Mouse (Mus musculus) telencephalon, adult 2 months (tissue): ENCODE measurements at regions not wholly inside any gene's neighbourhood (a gene's known extent, or its start where the extent isn't known, plus 50 kb on each side); places are given as distances from the start of the nearest gene placed in this dataset.

ENCODE experiments used
- DNase-seq: peaks from one replicate; pipeline ENCODE4 v3.0.0-alpha.2; 2011; ENCODE audit warnings: low read depth, low spot score

DNA sequence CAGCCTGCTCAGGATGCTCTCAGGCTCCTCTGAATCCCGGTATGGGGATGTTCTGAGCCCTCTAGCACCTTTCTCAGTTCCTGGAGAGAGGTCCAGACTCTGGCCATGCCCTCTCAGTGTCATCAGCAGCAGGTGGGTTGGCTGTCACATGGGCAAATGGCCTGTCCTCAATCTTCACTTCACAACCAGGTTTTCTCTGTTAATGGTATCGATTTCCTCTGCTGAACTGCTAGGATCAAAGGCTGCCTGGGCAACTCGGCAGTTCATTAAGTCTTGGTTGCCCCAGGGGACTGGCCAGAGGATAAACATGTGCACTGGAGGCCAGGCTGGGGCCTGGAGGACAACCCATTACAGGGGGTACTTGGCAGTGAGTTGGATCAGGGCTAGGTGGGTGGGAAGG is 156.2 kb downstream of the Trim29 start:
- no peak for DNase-seq

DNA sequence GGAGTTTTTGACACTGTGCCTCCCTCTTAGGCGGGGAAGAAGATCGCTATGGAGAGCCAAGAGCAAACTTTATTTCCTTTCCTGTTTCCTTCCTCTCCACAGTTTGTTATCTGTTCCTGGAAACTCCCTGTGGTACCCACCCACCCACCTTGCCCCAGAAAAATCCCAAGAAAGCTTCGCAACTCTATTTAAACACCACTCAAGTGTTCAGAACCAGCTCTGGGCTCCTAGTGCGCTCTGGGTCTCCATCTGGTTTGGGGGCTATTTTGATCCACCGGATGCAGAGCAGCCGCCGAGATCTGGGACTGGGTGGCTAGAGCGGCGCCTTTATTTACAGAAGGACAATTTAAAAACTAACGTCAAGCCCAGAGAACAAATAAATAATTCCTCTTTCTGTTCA is 158.6 kb downstream of the Trim29 start:
- peak; percentile 34 for DNase-seq

DNA sequence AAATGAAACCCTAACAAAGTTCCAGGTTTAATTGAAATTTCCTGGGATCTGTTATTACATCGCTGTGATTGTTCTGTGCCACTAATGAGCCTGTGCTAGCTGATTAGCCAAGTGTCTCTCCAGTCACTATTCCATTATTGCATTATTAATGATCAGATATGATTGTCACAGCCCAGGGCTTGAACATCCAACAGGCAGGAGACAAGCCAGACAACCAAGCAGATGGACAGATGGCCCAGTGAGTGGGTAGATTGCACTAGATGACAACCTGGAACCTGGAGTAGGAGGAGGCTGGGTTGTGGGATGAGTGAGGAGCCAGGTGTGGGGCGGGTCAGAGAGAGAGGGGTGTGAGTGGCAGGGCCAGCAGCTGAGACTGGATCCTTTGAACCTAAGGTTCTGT is 161.6 kb downstream of the Trim29 start:
- DNase-seq: no peak

GRCm38 (mm10) chr9:43473164-43473563 is 162.5 kb downstream of the Trim29 start:
- DNase-seq: no peak

GRCm38 (mm10) chr9:43473601-43474302 is 163.1 kb downstream of the Trim29 start:
- no peak for DNase-seq

DNA sequence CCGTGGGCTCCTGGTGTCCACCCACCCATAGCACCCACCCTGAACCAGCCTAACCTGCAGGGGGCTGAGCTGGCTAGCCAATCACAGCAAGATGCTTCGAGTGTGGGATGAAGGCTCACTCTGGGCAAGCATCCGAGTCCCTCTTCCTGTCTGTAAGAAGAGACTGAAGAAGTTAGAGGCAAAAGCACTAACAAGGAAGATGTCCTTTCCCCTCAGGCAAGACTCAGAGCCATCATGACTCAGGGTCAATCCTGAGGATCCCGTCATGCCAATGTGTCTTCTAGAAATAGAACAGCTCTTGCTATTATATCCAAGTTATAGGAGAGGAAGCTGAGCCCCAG is 163.6 kb downstream of the Trim29 start:
- DNase-seq: no peak

DNA sequence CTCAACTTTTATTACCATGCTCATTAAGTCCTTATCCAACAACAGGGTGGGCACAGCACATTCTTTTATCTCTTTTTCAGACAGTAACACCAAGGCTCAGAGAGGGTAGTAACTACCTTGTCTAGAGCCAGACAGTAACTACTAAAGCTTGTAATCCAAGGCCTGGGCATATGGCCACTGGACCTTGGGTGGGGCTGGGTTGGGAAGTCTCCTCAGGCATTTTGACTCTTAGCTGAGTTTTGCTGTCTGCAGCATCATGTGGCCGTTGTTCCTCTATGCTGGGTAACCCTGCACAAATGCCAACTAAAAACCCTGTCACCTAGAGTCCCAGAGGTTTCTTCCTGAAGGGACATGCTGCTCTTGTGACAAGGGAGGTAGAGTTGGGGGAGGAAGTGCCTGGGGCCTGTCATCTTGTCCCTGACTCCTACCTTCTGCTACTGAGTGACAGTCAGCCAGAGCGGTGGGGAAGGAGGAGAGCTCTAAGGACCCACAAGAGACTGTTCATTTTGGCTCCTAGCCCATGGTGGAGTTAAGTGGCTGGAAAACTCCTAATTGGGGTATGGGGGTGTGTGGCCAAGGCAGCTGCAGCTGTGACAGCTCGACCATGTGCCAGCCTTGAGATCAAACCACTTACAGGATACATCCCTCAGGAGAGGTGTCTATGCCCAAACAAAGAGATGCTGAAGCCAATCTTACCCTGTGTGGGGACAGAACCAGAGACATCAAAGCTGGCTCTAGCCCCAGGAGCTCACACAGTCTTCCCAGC is 170.4 kb downstream of the Trim29 start:
- no peak for DNase-seq

DNA sequence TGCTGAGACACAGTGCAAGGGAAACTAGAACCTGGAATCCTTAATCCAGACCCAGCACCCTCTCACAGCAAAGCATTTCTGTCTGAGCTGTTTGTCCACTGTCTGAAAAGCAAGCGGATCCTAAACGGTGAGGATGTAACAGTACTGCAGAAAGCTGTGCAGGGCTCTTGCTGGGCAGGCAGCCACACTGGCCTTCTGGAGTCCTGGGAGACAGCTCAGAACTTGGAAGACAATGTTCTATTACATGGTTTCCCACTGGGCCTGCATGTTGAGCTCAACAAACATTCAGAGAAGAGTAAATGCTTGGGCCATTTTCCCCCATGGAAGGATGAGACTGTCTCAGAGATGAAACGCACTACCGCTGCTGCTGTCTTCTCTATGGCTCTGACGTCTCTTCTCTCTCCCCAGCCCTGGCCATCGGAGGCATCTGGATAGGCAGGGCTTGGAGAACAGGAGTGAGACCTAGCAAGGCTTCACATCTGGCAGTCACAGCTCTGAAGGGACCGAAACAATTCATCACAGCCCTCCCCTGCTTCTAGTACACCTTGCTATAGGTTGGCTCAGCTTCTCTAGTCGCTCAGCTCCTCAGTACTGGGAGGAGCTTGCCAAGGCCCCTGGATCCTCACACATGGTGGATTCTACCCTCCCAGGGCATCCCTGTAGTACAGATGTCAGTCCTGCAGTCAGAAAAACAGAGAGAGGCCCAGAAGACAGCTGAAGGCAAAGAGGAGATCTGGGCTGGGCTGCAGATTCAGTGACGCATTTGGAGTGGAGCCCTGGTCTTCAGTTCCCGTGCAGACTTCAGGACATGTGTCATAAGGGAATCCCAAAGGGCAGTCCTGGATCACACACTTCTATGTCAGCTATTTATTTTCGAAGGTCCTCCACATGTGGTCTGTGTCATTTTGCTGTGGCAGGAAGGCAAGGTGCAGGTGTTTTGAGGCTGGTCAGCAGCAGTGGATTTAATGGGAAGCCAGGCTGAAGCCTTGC is 171.7 kb downstream of the Trim29 start:
- peak; percentile 45 for DNase-seq

DNA sequence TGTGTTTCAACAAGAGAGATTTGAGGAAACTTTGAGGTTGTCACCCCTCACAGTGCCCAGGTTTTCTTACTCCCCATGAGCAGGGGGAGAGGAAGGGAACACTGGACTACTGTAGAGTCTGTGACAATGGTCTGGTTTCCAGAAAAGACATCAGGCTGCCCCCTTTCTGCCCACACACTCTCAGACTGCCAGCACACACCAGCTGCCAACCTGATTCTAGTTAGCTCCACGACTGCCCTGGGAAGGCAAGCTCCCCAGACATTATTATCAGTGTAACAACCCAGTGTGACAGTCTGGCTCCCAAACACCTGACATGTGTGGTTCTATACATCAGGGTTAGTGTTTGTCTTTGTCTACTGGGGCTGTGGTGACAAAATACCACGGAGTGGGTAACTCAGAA is 172.5 kb downstream of the Trim29 start:
- peak; percentile 38 for DNase-seq

DNA sequence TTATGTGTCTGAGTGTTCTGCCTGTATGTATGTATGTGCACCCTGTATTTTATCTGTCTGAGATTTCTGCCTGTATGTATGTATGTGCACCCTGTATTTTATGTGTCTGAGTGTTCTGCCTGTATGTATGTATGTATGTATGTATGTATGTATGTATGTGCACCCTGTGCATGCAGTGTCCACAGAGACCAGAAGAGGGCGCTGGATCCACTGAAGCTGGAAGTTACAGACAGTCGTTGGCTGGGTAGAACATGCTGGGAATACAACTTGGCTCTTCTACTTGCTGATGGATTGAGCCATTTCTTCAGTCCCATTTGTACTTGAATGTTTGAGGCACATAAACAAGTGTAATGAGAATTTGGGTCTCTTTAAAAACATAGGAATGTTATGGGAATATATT is 173.3 kb downstream of the Trim29 start:
- DNase-seq: no peak

DNA sequence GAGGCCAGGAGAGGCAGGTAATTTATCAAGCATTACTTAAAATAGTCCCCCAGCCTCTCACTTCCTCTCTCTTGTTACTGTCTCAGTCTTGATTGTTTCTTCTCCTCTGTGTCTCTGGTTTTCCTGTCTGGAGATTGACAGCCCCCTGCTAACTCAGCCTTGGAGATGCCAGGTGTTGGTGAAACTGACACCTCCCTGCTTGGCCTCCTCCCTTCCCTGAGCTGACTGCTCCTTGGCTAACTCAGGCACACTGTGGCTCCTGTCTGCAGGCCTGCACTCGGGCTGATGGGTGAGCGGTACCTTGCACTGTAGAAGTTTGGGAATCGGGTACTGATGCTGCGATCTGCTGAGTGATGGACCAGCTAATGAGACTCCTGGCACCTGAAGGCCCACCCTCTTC is 176.1 kb downstream of the Trim29 start:
- DNase-seq: no peak

GRCm38 (mm10) chr9:43489205-43489604 is 178.6 kb downstream of the Trim29 start:
- DNase-seq: no peak

DNA sequence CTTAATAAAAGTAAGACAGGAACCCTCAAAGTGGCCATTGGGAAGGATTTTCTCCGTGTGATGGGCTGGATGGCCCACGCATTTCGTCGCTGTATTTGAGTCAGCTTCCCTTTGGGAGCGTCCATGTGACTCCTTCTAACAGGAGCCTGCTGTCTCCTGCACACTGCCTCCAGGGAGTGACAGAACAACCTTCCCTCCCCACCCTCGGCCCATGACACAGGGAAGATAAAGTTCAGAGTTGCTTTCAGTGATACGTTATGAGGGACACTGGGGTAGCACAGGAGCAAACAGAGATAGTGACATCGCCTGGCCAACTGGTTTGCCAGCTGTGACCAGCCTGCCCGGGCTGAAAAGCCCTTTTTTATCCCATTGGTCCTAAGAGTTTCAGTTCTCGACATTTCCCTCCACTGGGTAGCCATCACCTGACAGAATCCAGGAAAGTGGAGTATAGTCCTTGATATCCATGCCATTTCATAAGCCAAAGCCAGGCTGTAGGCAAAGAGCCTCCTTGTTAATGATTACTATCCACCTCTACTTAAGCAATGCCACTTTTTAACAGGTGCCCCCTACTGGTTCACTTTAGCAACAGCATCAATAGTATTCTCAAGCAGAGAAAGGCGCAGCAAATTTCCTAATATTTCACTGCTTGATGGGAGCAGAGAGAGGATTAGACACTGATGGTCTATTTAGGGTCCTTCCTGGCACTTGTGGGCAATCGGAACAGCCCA is 180.5 kb downstream of the Trim29 start:
- no peak for DNase-seq

DNA sequence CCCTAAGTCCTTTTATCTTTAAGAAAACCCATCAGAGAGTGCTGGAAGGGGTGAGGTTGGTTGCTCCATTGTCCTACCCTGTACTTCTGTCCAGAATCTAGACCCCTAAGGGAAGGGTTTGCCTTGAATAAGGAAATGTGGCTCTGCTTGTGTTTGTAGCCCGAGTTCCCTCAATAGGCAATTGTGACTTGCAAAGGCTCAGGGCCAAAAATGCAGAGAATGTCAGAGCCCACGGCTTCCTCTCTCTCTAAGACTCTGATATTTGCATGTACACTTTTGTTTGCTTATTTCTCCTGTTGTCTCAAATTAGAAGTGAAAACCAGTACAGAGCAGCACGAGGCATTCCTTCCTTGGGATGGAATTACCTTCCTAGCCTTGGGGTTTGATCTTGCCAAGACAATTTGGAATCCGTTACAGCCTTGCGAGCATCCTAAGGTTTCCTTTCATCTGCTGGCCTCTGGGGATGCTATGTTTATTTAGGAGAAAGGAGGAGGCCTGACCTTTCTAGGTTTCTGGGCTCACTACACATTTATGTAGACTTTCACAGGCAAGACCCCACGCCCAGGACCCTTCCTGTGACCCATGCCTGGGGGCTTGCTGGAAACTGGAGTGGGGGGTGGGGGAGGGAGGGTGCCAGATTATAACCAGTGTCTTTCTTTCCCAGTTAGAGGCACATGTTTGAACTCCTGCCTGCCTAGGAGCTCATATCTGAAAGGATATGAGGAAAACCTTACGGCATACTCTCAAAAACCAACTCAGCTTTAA is 181.8 kb downstream of the Trim29 start:
- no peak for DNase-seq

DNA sequence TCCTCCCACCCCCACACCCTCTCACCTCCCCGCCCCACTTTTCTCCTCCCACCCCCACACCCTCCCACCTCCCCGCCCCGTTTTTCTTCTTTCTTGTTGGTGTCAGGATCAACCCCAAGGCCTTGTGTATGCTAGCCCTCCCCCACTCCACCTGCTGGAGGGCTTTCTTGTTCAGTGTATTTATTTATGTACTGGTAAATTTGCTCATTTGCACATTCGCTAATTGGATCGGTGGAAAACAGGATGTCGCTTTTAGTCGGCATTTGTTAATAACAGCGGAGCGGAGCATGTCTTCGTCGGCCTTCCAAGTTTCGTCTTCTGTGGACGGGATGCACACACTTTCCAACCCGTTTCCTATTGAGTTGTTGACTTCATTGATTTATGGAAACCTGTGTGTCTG is 187.9 kb downstream of the Trim29 start:
- no peak for DNase-seq

DNA sequence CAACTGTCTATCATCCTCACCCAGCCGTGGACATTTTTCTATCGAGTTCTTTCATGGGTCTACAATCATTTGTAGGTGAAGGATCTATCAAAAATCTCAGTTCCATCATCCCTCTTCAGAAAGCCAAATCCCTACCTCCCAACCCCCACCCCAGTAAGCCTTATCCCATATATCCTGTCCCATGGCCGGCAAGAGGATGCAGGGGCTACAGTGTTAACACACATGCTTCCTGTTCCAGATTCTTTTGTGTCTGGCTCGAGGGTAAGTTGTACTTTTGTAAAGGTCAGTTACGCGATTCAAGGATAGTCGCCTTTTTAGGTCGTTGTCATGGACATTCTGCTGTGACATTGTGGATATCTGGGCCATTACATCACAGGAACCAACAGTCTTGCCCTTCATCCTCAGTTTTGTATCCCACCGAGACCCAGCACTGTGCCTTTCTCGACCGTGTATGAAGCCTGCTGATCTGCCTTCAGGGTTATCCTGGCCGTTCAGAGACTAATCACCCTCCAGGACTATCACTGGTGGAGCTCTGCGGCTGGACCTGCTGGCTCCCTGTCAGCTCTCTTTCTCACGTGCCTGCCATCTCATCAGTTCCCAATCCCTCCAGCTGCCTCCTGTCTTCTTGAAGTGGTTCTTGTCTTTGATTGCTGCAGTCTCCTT is 193.8 kb downstream of the Trim29 start:
- no peak for DNase-seq

DNA sequence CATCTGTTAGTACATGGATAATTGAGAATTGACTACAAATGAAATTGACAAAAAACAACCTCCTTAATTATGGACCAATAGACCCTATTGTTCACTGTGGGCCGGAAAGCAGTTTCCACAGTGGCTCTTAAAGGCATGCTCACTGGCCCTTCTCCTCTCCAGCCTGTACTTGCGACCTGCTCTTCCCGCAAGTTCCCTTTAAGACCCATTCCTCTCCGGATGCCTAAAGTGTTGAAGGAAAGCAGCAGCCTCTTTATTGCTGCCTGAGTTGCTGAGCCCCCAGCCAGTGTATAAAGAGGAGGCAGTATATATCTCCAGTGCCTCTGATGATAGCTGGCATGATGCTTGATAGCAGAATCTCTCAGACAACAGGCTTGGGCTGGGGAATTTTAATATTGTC is 195.2 kb downstream of the Trim29 start:
- DNase-seq: no peak

- no peak for DNase-seq
These were observed 195.6 kb downstream of the Trim29 start for GRCm38 (mm10) chr9:43506276-43506675.

GRCm38 (mm10) chr9:43512806-43513205 is 202.2 kb downstream of the Trim29 start:
- DNase-seq: no peak

DNA sequence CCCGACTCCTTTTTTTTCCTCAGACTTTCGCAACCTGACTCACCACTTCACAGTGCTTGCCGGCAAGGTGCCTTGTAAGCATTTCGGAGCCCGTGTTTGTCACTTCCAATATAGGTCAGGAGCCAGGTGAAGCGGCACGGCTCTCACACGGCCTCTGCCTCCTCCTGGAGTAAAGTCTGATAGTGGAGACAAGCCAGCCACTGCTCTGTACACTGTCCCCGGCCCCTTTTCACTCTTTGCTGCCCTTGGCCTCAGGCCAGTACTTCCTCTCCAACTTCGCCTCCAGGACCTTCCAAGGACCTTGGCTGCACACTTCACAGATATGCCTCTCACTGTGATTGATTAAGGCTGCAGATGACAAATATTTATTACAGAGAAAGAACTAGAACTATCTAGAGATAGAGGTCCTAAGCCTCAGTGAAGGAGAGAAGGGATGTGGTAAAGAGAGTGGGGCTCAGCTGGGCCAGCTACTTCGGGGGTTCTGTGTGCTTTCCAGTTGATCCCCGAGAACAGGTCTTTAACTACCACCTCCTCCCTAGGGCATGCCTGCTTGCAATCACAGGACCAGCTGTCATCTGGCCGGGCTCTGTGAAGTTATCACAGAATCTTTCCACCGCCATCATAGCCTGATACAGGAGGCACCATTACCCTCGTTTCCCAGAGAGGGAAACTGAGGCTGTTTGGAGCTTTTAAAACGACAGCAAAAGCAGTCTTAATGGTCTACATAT is 204.2 kb downstream of the Trim29 start:
- DNase-seq: no peak
